Mouse (Mus musculus) neural tube, postnatal 0 days (tissue): Measurements from ENCODE around the gene Magt1. TPM values are rescaled to one million over a fixed set of nuclear protein-coding genes. Genes with fewer than 3 reads are reported as not detected.

Source experiments
- polyA plus RNA-seq: library from polyadenylated mRNA; unstranded; fragments of >200 nt; fragmentation: Nextera tagmentation; extraction: Ambion mirVana; gene quantifications from 2 replicates; pipeline ENCODE4 v1.2.1, GENCODE M21; 2015

Gene Magt1
- 17.2 and 18.3 TPM in 2 replicates for polyA plus RNA-seq

GRCm38 (mm10) chrX:106011465-106012159 is at the start of gene Magt1:
Magt1 (minus strand) TSS chrX:106011906.

GRCm38 (mm10) chrX:106026418-106027342 is 15.0 kb upstream of the Magt1 start, which contains the start of gene Atp7a:
Atp7a (plus strand) TSS chrX:106027276.

DNA sequence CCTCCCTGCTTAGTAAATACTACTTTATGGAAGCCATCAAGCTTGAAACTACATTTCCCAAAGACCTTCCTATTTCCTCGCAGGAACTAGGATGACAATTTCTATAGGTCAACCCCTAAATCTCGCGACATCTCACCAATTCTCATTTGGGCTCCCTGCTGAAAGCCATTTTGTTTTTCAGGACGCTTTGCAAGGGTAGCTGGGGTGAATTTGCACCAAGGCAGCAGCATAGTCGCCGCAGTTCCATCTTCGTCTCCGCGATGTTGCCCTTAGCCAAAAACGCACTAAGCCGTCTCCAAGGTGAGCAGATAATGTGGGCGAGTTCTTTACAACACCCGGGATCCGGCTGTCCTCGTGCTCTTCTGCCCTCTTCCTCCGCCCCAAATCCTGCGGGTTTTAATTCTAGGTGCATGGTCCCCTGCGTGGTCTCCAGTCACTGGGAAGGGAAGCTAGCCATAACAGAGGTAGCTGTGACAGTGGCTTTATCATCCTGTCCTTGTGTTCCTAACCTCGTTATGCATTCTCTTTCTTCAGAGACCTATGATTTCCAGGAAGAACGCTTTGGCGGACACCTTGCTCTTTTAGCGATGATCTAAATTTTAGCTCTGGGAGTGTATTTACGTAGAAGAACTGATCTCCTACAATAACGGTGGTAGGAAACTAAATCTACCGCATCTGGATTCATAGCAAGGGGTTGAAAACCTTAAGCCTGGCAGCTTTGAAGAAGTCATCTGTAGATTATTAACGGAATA is 4.0 kb upstream of the Magt1 start, which contains the start of gene Cox7b:
Cox7b (plus strand) TSS at position 130 of the 752 bp plus-strand sequence.

GRCm38 (mm10) chrX:105928861-105929477 is 82.7 kb downstream of the Magt1 start, which contains the start of gene Atrx:
Atrx (minus strand) TSS chrX:105929403.

Other genes with a start within 250 kb of the Magt1 start
- gene Fgf16, start 247.6 kb downstream of the Magt1 start, polyA plus RNA-seq: 0.30 and 0.50 TPM in 2 replicates
- gene Atrx, start 82.5 kb downstream of the Magt1 start, polyA plus RNA-seq: 175 and 185 TPM in 2 replicates
- gene Cox7b, start 3.8 kb upstream of the Magt1 start, polyA plus RNA-seq: 560 and 579 TPM in 2 replicates
- 4.7 and 5.0 TPM in 2 replicates for gene Atp7a, start 15.4 kb upstream of the Magt1 start, polyA plus RNA-seq
- gene Tlr13, start 131.3 kb upstream of the Magt1 start, polyA plus RNA-seq: 0.24 and 0.41 TPM in 2 replicates
- 278 and 282 TPM in 2 replicates for gene Pgk1, start 175.2 kb upstream of the Magt1 start, polyA plus RNA-seq
- 28.5 and 30.6 TPM in 2 replicates for gene Taf9b, start 209.3 kb upstream of the Magt1 start, polyA plus RNA-seq
- not detected in 2 replicates for gene Fnd3c2, start 243.5 kb upstream of the Magt1 start, polyA plus RNA-seq